Mouse (Mus musculus) kidney, adult 2 months (tissue): ENCODE results near the gene Nfkb2. TPM values are rescaled to one million over a fixed set of nuclear protein-coding genes. Genes with fewer than 3 reads are reported as not detected.

Experiments
- DNase-seq: peaks from one replicate; pipeline ENCODE4 v3.0.0; 2021
- H3K27ac ChIP-seq: fragments of 200-500 bp; 2 replicates; pipeline ENCODE4 v1.5.1; 2012; ENCODE audit warnings: low read depth, low read length, control low read depth, inconsistent platforms; ENCODE audit not compliant: insufficient read depth
- H3K27me3 ChIP-seq: fragments of 200-500 bp; replicated peaks from 2 replicates; pipeline ENCODE4 v1.6.1; 2012; ENCODE audit warnings: mild to moderate bottlenecking, moderate library complexity, low read length, inconsistent platforms; ENCODE audit not compliant: control insufficient read depth, insufficient read depth
- H3K36me3 ChIP-seq: fragments of 200-500 bp; 2 replicates; pipeline ENCODE4 v1.6.1; 2012; ENCODE audit warnings: mild to moderate bottlenecking, moderate library complexity, low read length, inconsistent platforms; ENCODE audit not compliant: control insufficient read depth, insufficient read depth
- H3K4me1 ChIP-seq: fragments of 200-500 bp; 2 replicates; pipeline ENCODE4 v1.6.1; 2011; ENCODE audit warnings: low read length; ENCODE audit not compliant: control insufficient read depth, insufficient read depth
- H3K4me3 ChIP-seq: fragments of 200-500 bp; 2 replicates; pipeline ENCODE4 v1.5.1; 2011; ENCODE audit warnings: mild to moderate bottlenecking, low read depth, low read length, control low read depth; ENCODE audit not compliant: insufficient read depth
- CTCF ChIP-seq: fragments of 200-500 bp; conservative IDR thresholded peaks from 2 replicates; pipeline ENCODE4 v1.5.1; 2011; ENCODE audit warnings: low read depth, mild to moderate bottlenecking, control low read depth, low read length, moderate library complexity, mixed read lengths; ENCODE audit not compliant: insufficient read depth, insufficient read length
- POLR2A ChIP-seq: fragments of 200-500 bp; IDR thresholded peaks from one replicate; pipeline ENCODE4 v1.6.1; 2011; ENCODE audit warnings: low read depth, low read length, control low read depth
- WGBS: fragments of 180-500 bp; shearing (Covaris S2); methylation state at CpG from one replicate; pipeline ENCODE4 v1.1.7; 2018; 5-methylcytosine and 5-hydroxymethylcytosine counted together
- polyA plus RNA-seq: library from polyadenylated mRNA; depleted of rRNA; stranded (reverse); fragments of >200 nt; gene quantifications from 2 replicates; pipeline ENCODE4 v1.2.3, GENCODE M21; 2012

Gene Nfkb2
- polyA plus RNA-seq, 1 experiment, result 25.4 TPM

- Histone ChIP-seq H3K4me3 (no peak overlapping the region), H3K27me3 (no peaks in the 10 kb centered on the region), H3K27ac (no peak overlapping the region), H3K4me1 (peaks cover 5% of the 10 kb centered on the region), H3K36me3 (no peaks in the 10 kb centered on the region)
- no peak for DNase-seq
- TF ChIP-seq CTCF, result no peak
- no peak for TF ChIP-seq POLR2A
- WGBS, result 87% methylated on average over 21 of the region's 21 CpGs
Observed at GRCm38 (mm10) chr19:46309651-46310305, 5.7 kb downstream of the Nfkb2 start.

DNA sequence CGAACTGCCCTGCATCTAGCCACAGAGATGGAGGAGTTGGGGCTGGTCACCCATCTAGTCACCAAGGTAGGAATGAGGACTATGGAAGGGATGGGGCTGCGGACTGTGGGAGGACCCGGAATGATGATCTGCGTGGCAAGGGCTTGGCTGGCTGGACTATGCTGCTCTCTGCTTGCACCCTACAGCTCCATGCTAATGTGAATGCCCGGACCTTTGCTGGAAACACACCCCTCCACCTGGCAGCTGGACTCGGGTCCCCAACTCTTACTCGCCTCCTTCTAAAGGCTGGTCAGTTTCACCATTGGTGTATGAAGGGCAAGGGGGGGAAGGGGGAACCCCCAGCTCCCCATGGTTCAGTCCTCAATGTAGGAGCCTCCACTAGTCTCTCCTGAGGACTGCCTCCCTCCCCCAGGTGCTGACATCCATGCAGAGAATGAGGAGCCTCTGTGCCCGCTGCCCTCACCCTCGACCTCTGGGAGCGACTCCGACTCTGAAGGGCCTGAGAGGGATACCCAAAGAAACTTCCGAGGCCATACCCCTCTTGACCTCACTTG lies 6.3 kb downstream of the Nfkb2 start:
- H3K4me1 ChIP-seq, result peaks cover 5% of the 10 kb centered on the region
- 96% methylated on average over 12 of the region's 12 CpGs for WGBS
- H3K27me3 ChIP-seq, result no peaks in the 10 kb centered on the region
- no peak overlapping the region for H3K4me3 ChIP-seq
- TF ChIP-seq CTCF (no peak), POLR2A (no peak)
- no peak overlapping the region for H3K27ac ChIP-seq
- no peaks in the 10 kb centered on the region for H3K36me3 ChIP-seq
- DNase-seq, result no peak

DNA sequence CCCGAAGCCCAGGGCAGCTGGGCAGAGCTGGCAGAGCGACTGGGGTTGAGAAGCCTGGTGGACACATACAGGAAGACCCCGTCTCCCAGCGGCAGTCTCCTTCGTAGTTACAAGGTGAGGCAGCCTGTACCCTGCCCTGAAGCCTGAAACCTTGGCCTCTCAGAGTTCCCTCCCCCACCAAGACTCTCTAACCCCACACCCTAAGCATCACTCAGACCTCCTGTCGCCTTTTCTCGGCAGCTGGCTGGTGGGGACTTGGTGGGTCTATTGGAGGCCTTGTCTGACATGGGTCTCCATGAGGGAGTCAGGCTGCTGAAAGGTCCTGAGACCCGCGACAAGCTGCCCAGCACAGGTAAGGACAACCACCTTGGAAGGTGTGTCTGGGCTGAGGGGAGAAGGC lies 7.2 kb downstream of the Nfkb2 start:
- DNase-seq, result no peak
- no peaks in the 10 kb centered on the region for H3K36me3 ChIP-seq
- WGBS, result 92% methylated on average over 9 of the region's 9 CpGs

DNA sequence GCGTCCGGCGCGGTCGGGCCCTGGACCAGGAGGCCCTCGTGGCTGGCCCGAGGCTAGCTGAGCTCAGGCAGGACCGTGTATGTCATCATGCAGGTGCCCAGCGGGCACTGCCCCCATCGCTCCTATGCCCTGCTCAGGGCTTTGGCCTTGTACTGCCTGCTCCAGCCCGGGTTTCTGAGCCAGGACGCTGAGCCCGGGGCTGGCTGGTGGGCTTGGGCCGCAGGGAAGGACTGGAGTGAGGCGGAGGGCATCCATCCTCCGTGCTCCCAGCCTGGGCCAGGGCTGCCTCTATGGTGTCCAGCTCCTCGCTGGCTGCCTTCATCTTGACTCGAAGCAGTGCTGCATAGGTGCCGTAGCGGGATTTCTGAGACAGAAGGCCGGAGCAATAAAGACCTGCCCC lies 8.4 kb downstream of the Nfkb2 start:
- Histone ChIP-seq H3K4me1 (no peaks in the 10 kb centered on the region), H3K27me3 (no peaks in the 10 kb centered on the region), H3K27ac (no peak overlapping the region), H3K36me3 (no peaks in the 10 kb centered on the region), H3K4me3 (no peak overlapping the region)
- WGBS, result 94% methylated on average over 21 of the region's 21 CpGs
- no peak for DNase-seq
- TF ChIP-seq CTCF (no peak), POLR2A (no peak)

More for the DNA sequence above, 7.2 kb downstream of the Nfkb2 start:
- Histone ChIP-seq H3K4me1 (peaks cover under 1% of the 10 kb centered on the region; the same call in 1 of the 2 replicates), H3K4me3 (no peak overlapping the region), H3K27ac (no peak overlapping the region), H3K27me3 (no peaks in the 10 kb centered on the region)
- no peak for TF ChIP-seq CTCF
- TF ChIP-seq POLR2A, result no peak

DNA sequence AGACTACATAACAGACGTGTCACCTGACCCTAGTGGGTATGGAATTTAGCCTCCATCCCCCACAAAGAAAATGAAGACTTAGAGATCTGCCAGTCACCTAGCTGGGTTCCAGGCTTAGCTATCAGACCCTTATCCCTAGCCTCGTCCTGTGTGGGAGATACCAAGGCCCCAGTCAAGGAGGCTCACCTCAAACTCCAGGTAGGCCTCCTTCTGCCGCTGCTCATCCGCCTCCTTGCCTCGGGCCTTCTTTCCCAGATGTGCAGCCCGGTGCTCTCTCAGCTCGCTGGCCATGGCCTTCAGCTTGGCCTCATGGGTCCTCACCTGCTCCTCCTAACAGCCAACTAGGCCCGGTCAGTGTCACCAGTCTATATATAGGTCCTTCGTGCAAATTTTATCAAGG lies 9.0 kb downstream of the Nfkb2 start:
- no peaks in the 10 kb centered on the region for H3K36me3 ChIP-seq
- no peak overlapping the region for H3K27ac ChIP-seq
- H3K27me3 ChIP-seq, result no peaks in the 10 kb centered on the region
- H3K4me1 ChIP-seq, result no peaks in the 10 kb centered on the region
- TF ChIP-seq POLR2A (no peak), CTCF (no peak)
- no peak for DNase-seq
- WGBS, result 89% methylated on average over 9 of the region's 9 CpGs
- no peak overlapping the region for H3K4me3 ChIP-seq

- WGBS, result 86% methylated on average over 6 of the region's 6 CpGs
- H3K36me3 ChIP-seq, result no peaks in the 10 kb centered on the region
- no peak overlapping the region for H3K27ac ChIP-seq
- H3K4me1 ChIP-seq, result no peaks in the 10 kb centered on the region
- H3K27me3 ChIP-seq, result no peaks in the 10 kb centered on the region
- no peak for DNase-seq
- no peak for TF ChIP-seq POLR2A
- TF ChIP-seq CTCF, result no peak
- no peak overlapping the region for H3K4me3 ChIP-seq
Observed at GRCm38 (mm10) chr19:46313591-46313990, 9.5 kb downstream of the Nfkb2 start.

DNA sequence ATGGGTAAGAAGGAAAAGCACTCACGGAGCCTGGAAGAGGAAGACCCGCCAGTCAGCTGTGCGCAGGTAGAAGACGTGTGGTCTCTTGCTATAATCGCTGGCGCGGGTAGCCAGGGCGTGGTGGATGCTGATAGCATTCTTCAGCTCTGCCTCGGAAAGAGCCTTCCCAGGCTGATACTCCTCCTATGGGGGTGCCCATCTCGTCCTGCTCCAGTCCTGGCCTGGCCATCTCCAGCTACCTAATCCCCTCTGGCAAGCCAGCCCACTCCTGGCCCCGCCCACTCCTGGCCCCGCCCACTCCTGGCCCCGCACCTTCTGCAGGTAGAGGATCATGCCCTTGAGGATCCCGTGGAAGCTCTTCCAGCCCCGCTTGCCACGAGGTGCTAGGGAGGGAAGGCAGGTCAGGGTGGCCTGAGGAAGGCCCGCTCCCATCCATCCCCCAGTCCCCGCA lies 10.1 kb downstream of the Nfkb2 start:
- Histone ChIP-seq H3K27ac (no peak overlapping the region), H3K27me3 (no peaks in the 10 kb centered on the region), H3K36me3 (no peaks in the 10 kb centered on the region), H3K4me3 (no peak overlapping the region), H3K4me1 (no peaks in the 10 kb centered on the region)
- no peak for TF ChIP-seq CTCF
- TF ChIP-seq POLR2A, result no peak
- WGBS, result 22% methylated on average over 18 of the region's 18 CpGs
- peak; percentile 29 for DNase-seq
